Mouse (Mus musculus) thymus, postnatal 4 days (tissue): ENCODE measurements at regions not wholly inside any gene's neighbourhood (a gene's known extent, or its start where the extent isn't known, plus 50 kb on each side); places are given as distances from the start of the nearest gene placed in this dataset.

Experiments used
- DNase-seq: peaks from one replicate; pipeline ENCODE4 v3.0.0; 2021

- no peak for DNase-seq
Measured at GRCm38 (mm10) chr8:8919040-8919439, 228.7 kb upstream of the Arglu1 start.

DNA sequence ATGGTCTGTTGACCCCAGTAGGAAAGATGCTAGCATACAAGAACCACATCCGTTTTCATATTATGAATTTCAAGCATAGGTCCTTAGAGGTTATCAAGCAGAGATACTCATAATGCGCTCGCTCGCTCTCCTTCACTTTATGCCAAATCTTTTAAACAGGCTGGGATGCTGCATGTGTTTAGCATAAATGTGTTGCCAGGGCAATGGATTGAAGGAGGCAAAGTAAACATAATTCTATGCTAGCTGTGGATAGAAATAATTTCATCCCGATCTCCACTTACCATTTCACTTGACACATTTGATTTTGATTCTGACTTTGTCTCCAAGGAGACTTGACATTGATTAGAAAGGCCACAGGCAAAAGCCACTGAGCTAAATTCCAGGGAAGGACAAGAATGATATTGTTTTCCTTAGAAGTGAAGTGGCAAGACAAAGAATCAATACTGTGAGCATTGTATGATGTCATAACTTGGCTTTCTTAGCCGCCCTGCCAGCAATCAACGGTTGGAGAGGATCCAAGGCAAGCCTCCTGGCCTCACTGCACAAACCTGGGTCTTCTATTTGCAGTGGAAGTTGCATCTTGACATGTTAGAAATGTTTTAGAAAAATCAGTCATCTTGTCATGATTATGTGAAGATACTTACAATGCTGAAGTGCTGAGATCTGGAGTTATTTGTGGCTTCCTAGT, 217.3 kb upstream of the Arglu1 start:
- DNase-seq: no peak

- no peak for DNase-seq
Measured at GRCm38 (mm10) chr8:8892996-8893395, 202.7 kb upstream of the Arglu1 start.

DNA sequence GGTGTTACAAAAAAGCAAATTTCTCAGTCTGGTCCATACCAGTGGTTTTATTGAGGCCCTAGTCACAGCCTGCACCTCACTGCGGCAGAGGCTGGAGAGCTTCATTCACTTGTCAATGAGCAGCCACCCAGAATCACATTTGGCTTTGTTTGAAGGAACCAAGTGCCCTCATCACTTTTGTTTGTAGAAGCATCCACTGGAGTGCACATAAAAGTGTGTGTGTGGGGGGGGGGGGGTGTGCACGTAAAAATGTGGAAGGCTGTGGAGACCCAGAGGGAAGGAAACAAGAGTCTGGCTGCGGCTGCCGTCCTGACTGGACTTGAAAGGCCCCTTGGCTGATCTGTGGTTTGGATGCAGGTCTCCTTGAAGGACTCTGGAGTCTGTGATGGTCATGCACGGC, 187.0 kb upstream of the Arglu1 start:
- no peak for DNase-seq

DNA sequence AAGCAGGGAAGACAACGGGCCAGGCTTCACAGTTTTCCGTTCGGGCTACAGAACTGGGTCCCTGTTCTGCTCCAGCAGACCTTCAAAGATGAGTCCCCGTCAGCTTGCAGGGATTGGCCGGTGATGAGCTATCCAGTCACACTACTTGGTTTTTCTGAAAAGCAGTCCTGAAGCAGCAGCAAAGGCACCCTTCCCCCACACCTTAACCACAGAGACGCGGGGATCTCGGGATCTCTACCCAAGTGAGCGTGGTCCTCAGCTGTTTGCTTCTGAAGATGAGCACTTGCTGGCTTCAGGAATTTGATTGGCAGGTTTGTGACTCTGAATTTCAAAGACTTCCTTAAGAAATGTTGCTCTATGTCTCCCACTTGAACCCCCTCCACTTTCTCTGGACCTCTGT, 186.6 kb upstream of the Arglu1 start:
- no peak for DNase-seq

DNA sequence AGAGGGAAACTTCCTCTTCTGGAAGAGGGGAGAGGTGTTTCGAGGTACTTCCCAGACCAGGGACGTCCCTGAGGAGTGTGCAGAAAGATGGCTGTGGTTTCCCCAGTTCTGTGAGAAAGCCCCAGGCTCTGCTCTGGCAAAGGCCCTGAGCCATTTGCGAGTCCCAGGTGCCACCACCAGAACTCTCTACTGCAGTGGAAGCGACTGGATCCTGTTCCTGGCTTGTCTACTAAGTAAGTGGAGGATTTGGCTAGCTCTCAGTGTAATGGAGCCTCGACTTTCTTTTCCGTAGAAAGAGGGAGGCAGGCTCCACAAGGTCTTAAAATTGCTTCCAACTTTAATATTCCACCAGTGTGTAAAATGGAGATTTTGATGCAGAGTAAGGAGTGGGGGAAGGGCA, 186.1 kb upstream of the Arglu1 start:
- no peak for DNase-seq

DNA sequence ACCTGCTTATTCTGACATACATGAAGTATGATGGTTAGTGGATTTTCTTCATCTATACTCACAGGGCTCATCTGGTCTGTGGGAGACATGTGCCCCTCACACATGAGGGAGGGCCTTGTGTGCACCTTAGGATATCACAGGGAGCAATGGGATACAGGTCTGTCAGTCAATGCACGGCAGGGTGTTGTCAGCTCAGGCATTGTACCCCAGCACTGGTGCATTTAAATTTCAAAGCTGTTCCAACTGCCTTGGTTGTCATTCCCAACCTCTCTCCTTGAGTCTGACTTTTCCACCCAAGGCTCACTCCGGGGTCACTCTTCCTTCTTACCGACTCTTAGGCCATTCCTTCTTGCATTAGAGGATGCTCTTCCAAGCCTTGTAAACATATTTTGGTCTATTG, 181.6 kb upstream of the Arglu1 start:
- DNase-seq: no peak

DNA sequence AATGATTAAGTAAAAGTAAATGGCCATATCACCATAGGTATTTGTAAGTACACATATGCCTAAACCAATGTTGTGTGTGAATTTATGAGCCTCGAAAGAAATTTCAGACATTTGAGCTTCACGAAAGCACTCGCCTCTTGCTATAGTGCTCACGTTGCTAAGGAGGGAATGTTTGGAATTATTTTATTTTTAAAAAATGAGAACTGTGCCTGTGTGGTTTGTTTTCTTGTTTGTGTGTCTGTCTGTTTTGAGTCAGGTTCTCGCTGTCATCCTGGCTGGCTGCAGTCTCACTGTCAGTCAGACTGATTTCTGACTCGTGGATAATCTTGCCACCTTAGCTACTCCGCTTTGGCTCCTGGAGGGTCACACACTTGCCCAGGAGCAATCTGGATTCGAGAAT, 180.7 kb upstream of the Arglu1 start:
- DNase-seq: no peak

GRCm38 (mm10) chr8:8870487-8870886, 180.2 kb upstream of the Arglu1 start:
- no peak for DNase-seq

GRCm38 (mm10) chr8:8869338-8869737, 179.0 kb upstream of the Arglu1 start:
- no peak for DNase-seq

DNA sequence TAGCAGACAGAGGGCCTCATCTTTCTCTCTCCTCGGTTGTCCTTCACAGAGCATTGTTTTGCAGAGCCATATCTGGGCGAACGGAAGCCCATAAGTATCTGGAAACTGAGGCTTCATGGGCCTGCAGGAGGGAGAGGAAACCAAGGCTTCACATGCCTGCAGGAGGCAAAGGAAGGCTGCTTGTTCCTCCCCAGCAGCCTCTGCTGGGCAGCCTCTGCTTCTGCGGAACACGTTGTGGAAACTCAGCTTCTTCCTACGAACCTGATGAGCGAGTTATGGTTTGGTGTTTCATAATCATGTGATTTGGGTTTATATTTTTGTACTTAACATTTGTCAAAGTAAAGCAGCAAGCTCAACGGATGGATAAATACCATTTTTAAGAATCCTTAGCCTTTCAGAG, 177.6 kb upstream of the Arglu1 start:
- DNase-seq: no peak

- no peak for DNase-seq
Measured at GRCm38 (mm10) chr8:8867126-8867777, 176.9 kb upstream of the Arglu1 start.

- no peak for DNase-seq
Measured at GRCm38 (mm10) chr8:8862767-8863166, 172.4 kb upstream of the Arglu1 start.

DNA sequence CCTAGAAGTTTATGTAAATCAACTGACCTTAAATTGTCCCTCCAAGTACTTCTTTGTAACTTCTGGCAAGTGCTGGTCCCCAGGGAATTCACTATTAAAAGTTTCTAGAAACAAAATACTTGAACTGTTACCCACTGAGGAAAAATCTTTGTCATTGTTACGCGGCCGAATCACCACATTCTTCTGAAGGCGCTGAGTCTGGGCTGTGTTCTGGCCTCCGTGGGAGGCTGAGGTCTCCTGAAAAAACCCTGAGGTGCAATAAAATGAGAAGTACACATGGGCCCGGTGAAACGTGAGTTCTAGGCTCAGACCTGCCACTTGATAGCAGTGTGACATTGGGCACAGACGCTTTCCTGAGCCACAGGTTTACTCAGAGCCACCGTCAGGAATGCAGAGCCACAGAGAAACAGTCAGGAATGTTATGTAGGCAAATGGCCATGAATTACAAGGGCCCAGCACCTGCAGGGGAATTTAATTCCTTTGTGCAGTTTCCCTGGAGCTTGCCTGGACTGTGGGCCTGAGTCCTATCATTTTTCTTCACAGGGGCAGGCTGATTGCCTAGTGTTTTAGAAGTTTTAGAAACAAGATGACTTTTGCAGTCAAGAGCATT, 171.1 kb upstream of the Arglu1 start:
- no peak for DNase-seq

GRCm38 (mm10) chr8:8858636-8859035, 168.3 kb upstream of the Arglu1 start:
- DNase-seq: no peak

GRCm38 (mm10) chr8:8852656-8853366, 162.5 kb upstream of the Arglu1 start:
- no peak for DNase-seq

GRCm38 (mm10) chr8:8851271-8851670, 160.9 kb upstream of the Arglu1 start:
- no peak for DNase-seq

GRCm38 (mm10) chr8:8850766-8851165, 160.4 kb upstream of the Arglu1 start:
- no peak for DNase-seq

- DNase-seq: no peak
Measured at GRCm38 (mm10) chr8:8847579-8847978, 157.3 kb upstream of the Arglu1 start.

DNA sequence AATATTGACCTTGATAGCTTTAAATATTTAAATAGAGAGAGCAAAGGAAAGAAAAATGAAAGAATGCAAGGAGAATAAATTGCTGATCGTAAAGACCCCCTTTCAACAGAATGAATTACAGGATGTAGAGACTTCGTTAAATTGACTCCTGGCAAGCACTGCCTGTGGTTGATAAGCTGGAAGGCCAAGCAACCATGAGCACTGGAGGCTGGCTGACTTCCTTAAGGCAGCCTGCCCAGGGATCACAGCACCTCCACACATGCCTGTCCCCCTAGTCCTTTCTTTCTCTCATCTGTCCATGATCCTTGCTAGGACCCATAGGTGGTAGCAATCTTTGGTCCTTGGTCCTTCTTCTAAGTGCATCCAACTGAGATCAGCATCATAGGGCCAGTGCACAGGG, 152.0 kb upstream of the Arglu1 start:
- no peak for DNase-seq

DNA sequence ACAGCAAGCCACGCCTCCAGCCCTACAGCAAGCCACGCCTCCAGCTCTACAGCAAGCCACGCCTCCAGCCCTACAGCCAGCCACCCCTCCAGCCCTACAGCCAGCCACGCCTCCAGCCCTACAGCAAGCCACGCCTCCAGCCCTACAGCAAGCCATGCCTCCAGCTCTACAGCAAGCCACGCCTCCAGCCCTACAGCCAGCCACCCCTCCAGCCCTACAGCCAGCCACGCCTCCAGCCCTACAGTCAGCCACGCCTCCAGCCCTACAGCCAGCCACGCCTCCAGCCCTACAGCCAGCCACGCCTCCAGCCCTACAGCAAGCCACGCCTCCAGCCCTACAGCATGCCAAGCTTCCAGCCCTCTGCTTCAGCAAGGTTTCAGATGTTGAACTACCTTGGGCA, 145.8 kb upstream of the Arglu1 start:
- DNase-seq: peak; percentile 10

DNA sequence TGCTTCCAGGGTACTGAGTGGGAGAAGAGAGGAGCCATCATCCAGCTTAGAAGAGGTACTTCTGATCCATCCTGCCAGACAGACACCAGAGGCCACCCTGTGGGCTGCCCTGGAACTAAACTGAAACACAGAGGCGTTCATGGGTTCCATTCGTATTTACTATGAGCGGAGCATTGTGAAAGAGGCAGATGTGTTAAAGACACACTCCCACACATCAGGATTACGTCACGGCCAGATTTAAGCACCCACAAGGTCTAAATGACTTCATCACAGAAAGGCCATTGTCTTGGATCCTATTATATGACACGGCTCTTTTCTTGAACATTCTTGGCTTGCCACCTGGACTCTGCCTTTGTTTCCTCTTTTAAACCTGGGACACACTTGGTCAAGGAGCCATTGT, 141.0 kb upstream of the Arglu1 start:
- no peak for DNase-seq

GRCm38 (mm10) chr8:8829230-8829629, 138.9 kb upstream of the Arglu1 start:
- DNase-seq: no peak

- no peak for DNase-seq
Measured at GRCm38 (mm10) chr8:8827555-8827954, 137.2 kb upstream of the Arglu1 start.
